Mouse (Mus musculus): Measurements from ENCODE around the gene Kir3dl1. TPM values are rescaled to one million over a fixed set of nuclear protein-coding genes. Genes with fewer than 3 reads are reported as not detected.
"Not testable (repeated sequence)": the region's sequence is repeated elsewhere in the genome, so short reads cannot be mapped to it uniquely, and the experiment has no call there.

The Kir3dl1 gene
- not detected in 2 replicates for polyA plus RNA-seq (2012; rRNA removed)

DNA sequence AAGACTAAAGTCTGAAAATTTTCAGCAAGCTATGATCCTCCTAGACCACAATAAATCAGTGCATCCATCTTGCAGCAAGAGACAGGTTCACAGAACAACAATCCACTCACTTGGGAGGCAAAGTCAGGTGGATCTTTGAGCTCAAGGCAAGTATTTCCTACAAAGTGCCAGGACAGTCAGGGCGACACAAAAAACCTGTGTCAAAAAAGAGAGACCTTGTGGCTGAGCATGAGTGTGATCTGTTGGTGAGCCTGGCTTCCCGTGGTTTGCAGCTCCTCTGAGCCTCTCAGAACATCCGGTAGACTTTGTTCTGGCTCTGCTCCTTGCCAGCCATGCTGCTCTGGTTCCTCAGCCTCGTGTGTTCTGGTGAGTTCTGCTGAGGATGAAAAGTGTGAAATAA, at the start of gene Kir3dl1:
TSS of gene Kir3dl1 (plus strand) at position 301 of the 400 bp plus-strand sequence.
- not testable (repeated sequence) for H3K36me3 ChIP-seq (ENCODE audit: control insufficient read depth, insufficient read depth, low read length); H3K4me3 ChIP-seq (ENCODE audit: insufficient read depth, low read depth, low read length); H3K4me1 ChIP-seq (ENCODE audit: control insufficient read depth, insufficient read depth, low read length); H3K27me3 ChIP-seq (replicated peaks; ENCODE audit: control insufficient read depth, insufficient read depth, low read length); DNase-seq; H3K27ac ChIP-seq (ENCODE audit: insufficient read depth, low read depth, low read length)
- 87% methylated on average over 4 of the region's 4 CpGs for WGBS

- H3K4me1 ChIP-seq (ENCODE audit: control insufficient read depth, insufficient read depth, low read length); H3K4me3 ChIP-seq (ENCODE audit: insufficient read depth, low read depth, low read length); H3K27ac ChIP-seq (ENCODE audit: insufficient read depth, low read depth, low read length); H3K36me3 ChIP-seq (ENCODE audit: control insufficient read depth, insufficient read depth, low read length); DNase-seq; H3K27me3 ChIP-seq (replicated peaks; ENCODE audit: control insufficient read depth, insufficient read depth, low read length): not testable (repeated sequence)
- WGBS, result 74% methylated on average over 1 of the region's 1 CpGs
Observed at GRCm38 (mm10) chrX:136543956-136544355, 26.2 kb downstream of the Kir3dl1 start, which contains the start of gene Kir3dl2. Kir3dl2 (minus strand) TSS chrX:136544056.

- H3K27ac ChIP-seq (ENCODE audit: insufficient read depth, low read depth, low read length); H3K36me3 ChIP-seq (ENCODE audit: control insufficient read depth, insufficient read depth, low read length); H3K27me3 ChIP-seq (replicated peaks; ENCODE audit: control insufficient read depth, insufficient read depth, low read length); H3K4me3 ChIP-seq (ENCODE audit: insufficient read depth, low read depth, low read length); H3K4me1 ChIP-seq (ENCODE audit: control insufficient read depth, insufficient read depth, low read length); DNase-seq: not testable (repeated sequence)
- 93% methylated on average over 9 of the region's 9 CpGs for WGBS
Observed at GRCm38 (mm10) chrX:136569094-136569493, 51.3 kb downstream of the Kir3dl1 start.

Other genes starting within 250 kb of the Kir3dl1 start
- 41.5 and 51.1 TPM in 2 replicates for gene Bex3, start 247.7 kb upstream of the Kir3dl1 start, polyA plus RNA-seq (2012; rRNA removed)
- gene Kir3dl2, start 26.1 kb downstream of the Kir3dl1 start, polyA plus RNA-seq (2012; rRNA removed), result not detected in 2 replicates
- gene Tceal3, start 72.8 kb downstream of the Kir3dl1 start, polyA plus RNA-seq (2012; rRNA removed), result 0.42 and 0.68 TPM in 2 replicates
- gene Tceal1, start 190.0 kb downstream of the Kir3dl1 start, polyA plus RNA-seq (2012; rRNA removed), result 1.3 and 1.6 TPM in 2 replicates
- gene Morf4l2, start 225.7 kb downstream of the Kir3dl1 start, polyA plus RNA-seq (2012; rRNA removed), result 20.9 and 33.3 TPM in 2 replicates

All from kidney, adult 2 months (tissue).